Mouse (Mus musculus) effector memory CD4-positive, alpha-beta T cell, adult 5 months (primary cell): ENCODE results near the gene Hsd3b5. TPM values are rescaled to one million over a fixed set of nuclear protein-coding genes. Genes with fewer than 3 reads are reported as not detected.

Source experiments
- polyA plus RNA-seq: library from polyadenylated mRNA; unstranded; fragments of 100-300 nt; shearing (Covaris generic); gene quantifications from one replicate; pipeline ENCODE4 v1.2.1, GENCODE M21; 2017

Hsd3b5 gene
- polyA plus RNA-seq = not detected

DNA sequence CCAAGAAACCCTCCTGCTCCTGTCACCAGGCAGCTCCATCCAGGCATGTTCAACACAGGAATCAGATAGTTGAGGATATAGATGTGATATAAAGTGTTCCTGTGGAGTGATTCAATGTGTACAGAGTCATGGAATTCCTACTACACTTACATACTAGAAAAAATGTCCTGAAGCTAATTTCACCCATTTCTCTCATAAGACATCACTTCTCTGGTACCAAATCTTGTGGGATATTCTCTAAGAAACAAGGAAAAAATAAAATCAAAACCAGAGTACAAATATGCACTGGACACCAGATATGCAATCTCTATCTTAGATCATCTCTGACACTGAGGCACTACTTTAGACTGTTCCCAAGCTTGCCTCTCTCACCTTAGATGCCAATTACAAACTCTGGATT lies at the start of gene Hsd3b5:
Hsd3b5 (minus strand) TSS at position 101 of the 400 bp plus-strand sequence.

DNA sequence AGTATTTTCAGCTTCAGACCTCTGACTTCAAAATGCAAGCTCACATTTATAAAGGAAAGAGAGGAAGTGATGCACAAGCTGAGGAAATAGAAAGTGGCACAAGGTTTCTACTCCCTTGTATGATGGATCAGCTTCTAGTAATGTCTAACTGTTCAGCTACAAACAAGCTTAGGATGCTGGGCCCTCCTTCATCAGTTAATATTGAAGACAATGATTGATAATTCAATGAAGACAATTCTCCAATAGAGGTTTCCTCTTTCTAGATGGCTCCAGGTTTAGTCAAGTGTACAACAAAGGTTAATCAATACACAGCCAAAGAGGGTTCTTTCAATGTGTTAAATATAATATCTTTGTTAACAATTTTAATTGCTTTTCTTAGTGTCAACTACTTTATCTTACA lies 41.3 kb downstream of the Hsd3b5 start, which contains the start of gene Gm10681:
Gm10681 (minus strand) TSS at position 101 of the 400 bp plus-strand sequence.

Other genes with a start within 250 kb of the Hsd3b5 start
- gene Zfp697, start 247.8 kb downstream of the Hsd3b5 start, polyA plus RNA-seq = not detected
- not detected for gene Gm4450, start 173.1 kb downstream of the Hsd3b5 start, polyA plus RNA-seq
- gene Hsd3b4, start 119.7 kb downstream of the Hsd3b5 start, polyA plus RNA-seq = not detected
- not detected for gene Gm10681, start 41.4 kb downstream of the Hsd3b5 start, polyA plus RNA-seq
- gene Hsd3b2, start 94.3 kb upstream of the Hsd3b5 start, polyA plus RNA-seq = not detected
- 0.15 TPM for gene Hsd3b3, start 132.9 kb upstream of the Hsd3b5 start, polyA plus RNA-seq
- not detected for gene Hsd3b6, start 184.2 kb upstream of the Hsd3b5 start, polyA plus RNA-seq
- gene Hsd3b1, start 229.5 kb upstream of the Hsd3b5 start, polyA plus RNA-seq = not detected